Mouse (Mus musculus) left cerebral cortex, postnatal 25 days (tissue): ENCODE measurements around the gene Gclc. TPM values are rescaled to one million over a fixed set of nuclear protein-coding genes. Genes with fewer than 3 reads are reported as not detected.
A peak's percentile ranks its signal among the peaks of the same experiment; 100 is the strongest.
"Not testable (repeated sequence)": the region's sequence is repeated elsewhere in the genome, so short reads cannot be mapped to it uniquely, and the experiment has no call there.

ENCODE experiments used
- DNase-seq, 2 experiments: peaks; one replicate each; pipeline ENCODE4 v3.0.0; 2022; ENCODE audit warnings: low spot score in 2 of 2, mixed read lengths in 1 of 2
- intact Hi-C: fragments of 180-260 bp; cut with DNase I; formaldehyde crosslinking; loops from one replicate; pipeline ENCODE4 v1.15.1; 2025
- total RNA-seq, 2 experiments: library from RNA; stranded (reverse); gene quantifications; 2 replicates each; pipeline ENCODE4 v1.2.3; 2021

The Gclc gene
- total RNA-seq, 2 experiments from 2014 or later = 41.7 to 43.8 TPM

GRCm38 (mm10) chr9:77737298-77738041, 16.9 kb upstream of the Gclc start:
- intact Hi-C loops = no loop called here
- peak in 1 of 2 experiments; percentile 10 for DNase-seq

- no peak for DNase-seq
- intact Hi-C loops = no loop called here
Observed at GRCm38 (mm10) chr9:77741452-77741851, 12.9 kb upstream of the Gclc start.

DNA sequence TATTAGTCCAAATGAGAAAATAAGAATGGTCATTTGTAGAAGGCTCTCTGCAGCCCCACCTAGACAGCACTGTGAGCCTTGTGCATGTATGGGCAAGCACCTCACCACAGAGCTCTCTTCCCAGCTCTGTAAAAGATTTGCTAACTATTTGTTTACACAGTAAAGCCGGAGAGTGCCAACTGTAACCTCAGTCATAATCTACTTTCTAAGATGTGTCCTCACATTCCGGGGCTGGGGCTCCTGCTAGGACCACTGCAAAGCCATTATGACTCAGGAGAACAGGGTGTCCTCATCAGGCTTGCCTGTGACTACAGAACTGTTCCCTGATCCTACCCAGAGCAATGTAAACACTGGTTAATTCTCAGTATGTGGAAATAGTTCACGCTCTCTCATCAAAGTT, 9.5 kb upstream of the Gclc start:
- no peak for DNase-seq
- intact Hi-C loops = no loop called here

- DNase-seq = no peak
- intact Hi-C loops = no loop called here
Observed at GRCm38 (mm10) chr9:77746315-77746714, 8.0 kb upstream of the Gclc start.

DNA sequence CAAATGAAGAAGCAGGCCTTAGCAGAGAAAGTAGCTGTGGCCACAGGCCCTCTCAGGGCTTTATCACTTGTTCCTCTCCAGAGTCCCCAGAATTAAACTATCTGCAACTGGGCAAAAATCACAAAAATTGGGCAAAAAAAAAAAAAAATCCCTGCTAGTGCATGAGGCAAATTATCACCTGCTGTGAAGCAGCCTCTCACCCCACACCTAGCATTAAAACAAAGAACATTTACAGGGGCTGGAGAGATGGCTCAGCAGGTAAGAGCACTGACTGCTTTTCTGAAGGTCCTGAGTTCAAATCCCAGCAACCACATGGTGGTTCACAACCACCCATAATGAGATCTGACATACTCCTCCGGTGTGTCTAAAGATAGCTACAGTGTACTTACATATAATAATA, 6.0 kb upstream of the Gclc start:
- DNase-seq, intact Hi-C loops: not testable (repeated sequence)

- DNase-seq = peak; percentile 97
- intact Hi-C loops = loop anchor here (1.0 to 10.0 kb wide), 5 partner anchors 167 to 834 kb away; partner anchors contain the start of genes Elovl5, Lrrc1 and Slc17a5
Observed at GRCm38 (mm10) chr9:77750133-77751060, 3.9 kb upstream of the Gclc start.

DNA sequence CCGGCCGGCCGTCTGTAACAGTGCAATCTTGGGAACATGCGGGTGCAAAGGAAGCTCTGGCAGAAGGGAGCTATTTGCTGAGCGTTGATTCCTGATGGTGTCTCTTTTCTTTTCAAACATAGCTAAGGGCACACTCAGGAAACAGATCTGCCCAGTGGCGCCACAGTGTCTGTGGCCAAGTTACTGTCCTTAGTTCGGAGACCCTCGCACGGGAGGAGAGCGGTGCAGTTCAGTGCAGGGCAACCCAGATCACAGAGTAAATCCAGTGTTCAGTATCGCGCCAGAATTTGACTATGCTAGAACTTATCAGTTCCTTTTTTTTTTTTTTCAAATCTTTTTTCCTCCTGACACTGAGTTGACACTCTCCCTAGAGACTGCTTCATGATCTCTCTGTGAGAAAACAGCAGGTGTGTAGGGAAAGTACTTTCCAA, 3.2 kb upstream of the Gclc start:
- intact Hi-C loops = loop anchor here (5.0 to 10.0 kb wide), 3 partner anchors 166 to 834 kb away; partner anchors contain the start of genes Elovl5 and Slc17a5
- no peak for DNase-seq

GRCm38 (mm10) chr9:77754728-77755402, 530 bp downstream of the Gclc start:
- intact Hi-C loops = loop anchor here (1.0 to 10.0 kb wide), 5 partner anchors 100 to 830 kb away; partner anchors contain the start of genes Elovl5, Lrrc1 and Slc17a5
- DNase-seq = peak in 1 of 2 experiments; percentile 45

DNA sequence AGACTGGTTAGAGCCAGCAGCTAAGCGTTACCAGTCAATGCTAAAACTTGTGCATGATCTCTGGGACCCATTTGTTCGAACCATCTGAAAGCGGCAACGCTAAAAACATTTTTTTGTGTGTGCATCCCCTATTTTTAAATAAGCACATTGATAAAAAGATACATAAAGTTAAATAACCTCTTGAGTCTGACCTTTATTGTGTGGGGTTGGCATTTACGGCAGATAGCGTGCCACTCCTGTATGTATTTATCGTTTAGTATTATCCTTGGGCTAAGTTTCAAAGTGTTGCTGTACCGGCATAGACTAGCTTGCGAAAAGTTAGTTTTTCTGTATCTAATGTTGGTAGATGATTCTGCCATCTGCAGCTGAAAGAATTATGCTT, 1.1 kb downstream of the Gclc start:
- no peak for DNase-seq
- intact Hi-C loops = loop anchor here (2.0 to 10.0 kb wide), 3 partner anchors 101 to 829 kb away; partner anchors contain the start of gene Slc17a5

DNA sequence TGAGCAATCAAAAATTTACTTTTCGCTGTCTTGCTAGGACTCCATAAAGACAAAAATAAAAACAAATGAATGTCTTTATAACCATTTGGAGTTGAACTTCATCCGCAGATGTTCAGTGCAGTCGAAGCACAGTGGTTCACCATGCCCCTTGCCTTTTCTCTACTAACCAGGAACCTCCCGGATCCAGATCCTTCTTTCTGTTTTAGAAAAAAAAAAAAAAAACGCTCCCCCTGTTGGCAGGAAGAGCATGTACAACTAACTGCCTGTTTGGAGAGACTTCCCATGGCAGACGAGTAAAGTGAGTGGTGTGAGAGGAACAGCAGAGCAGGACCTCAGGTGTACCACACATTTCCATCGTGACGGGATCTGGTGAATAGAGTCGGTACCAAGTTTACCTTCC, 1.7 kb downstream of the Gclc start:
- DNase-seq = no peak
- intact Hi-C loops = loop anchor here (10.0 kb wide), 2 partner anchors 291 to 829 kb away; partner anchors contain the start of gene Slc17a5

- intact Hi-C loops = loop anchor here (10.0 kb wide), 2 partner anchors 293 to 827 kb away; partner anchors contain the start of gene Slc17a5
- no peak for DNase-seq
Observed at GRCm38 (mm10) chr9:77757331-77757730, 3.0 kb downstream of the Gclc start.

- intact Hi-C loops = loop anchor here (10.0 kb wide), 2 partner anchors 294 to 826 kb away; partner anchors contain the start of gene Slc17a5
- DNase-seq = no peak
Observed at GRCm38 (mm10) chr9:77758481-77758880, 4.1 kb downstream of the Gclc start.

DNA sequence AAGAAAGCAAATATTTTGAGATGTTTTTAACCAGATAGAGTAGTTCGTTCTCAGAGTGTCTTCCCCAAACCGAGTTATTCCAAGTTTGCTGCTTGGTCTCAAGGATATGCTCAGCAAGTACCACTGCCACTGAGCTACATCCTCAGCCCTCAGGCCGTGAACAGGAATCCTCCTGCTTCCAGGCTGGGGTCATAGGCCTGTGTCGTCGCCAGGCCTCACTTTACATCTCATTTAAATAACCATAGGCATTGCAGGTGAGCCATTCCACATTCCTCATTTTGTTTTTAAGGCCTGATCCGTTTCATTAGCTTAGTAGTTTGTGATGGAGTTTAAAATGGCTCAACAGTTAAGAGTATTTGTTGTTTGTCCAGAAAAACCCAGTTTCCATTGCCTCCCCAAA, 4.8 kb downstream of the Gclc start:
- intact Hi-C loops = loop anchor here (10.0 kb wide), 2 partner anchors 294 to 826 kb away; partner anchors contain the start of gene Slc17a5
- no peak for DNase-seq

GRCm38 (mm10) chr9:77759756-77760155, 5.4 kb downstream of the Gclc start:
- no peak for DNase-seq
- intact Hi-C loops = loop anchor here (10.0 kb wide), 2 partner anchors 295 to 825 kb away; partner anchors contain the start of gene Slc17a5

DNA sequence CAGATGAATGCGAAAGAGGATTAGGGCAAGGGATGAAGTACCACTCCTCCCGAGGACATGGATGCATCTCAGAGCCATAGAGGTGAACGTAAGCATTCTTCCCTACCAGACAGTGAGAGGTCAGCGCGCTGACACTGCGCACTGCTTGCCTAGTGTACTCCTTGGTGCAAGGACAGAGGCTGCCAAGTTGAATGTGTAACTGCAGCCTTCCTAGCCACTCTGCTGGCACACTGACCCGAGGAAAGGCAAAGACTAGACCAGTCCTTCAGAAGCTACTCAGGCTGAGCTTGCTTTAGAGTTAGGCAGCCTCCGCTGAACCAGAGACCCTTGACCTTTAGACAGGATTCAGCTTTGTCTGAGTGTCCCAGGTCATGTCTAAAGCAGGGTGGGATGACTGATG, 11.9 kb downstream of the Gclc start:
- intact Hi-C loops = no loop called here
- DNase-seq = no peak

GRCm38 (mm10) chr9:77766767-77767166, 12.4 kb downstream of the Gclc start:
- DNase-seq = no peak
- intact Hi-C loops = no loop called here

DNA sequence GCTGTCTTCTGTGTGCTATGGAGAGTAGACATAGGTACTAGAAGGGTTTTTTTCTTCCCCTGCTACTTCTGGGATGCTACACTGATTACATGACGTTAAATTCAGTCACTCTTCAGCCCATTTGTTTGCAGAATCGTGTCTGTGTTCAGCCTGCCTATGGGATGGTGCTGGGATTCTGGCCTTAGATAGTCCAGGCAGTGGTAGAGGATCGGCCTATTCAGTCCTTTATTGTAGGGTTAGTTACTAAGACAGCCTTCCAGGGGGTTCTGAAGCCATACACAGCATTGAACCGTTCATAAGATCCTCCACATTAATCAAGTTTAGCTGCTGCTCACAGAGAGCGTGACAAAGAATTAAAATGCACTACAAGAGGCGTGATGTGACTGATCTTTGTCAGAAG, 16.6 kb downstream of the Gclc start:
- intact Hi-C loops = no loop called here
- no peak for DNase-seq

DNA sequence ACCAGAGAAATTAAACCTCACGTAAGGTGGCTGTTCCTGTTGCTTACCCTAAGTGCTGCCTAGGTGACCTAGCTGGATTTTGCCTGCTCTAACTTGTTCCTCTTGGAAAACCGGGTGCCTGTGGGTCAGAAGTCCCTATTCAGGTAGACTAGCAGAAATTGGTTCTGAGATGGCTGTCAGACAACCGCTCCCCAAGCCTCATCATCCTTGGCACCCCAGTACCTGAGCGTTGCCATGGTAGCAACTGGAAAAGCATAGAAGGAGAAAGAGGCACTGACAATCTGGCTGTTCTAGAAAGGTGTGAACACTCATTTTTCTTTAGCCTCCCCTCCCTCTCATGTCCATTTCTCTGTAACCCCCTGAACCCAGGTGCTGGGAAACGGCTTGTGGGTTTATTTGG, 17.0 kb downstream of the Gclc start:
- intact Hi-C loops = no loop called here
- DNase-seq = no peak

GRCm38 (mm10) chr9:77771765-77772383, 17.5 kb downstream of the Gclc start:
- no peak for DNase-seq
- intact Hi-C loops = no loop called here
